Mouse (Mus musculus) heart, embryonic 10.5 days (tissue): ENCODE data around the gene C2cd2l. TPM values are rescaled to one million over a fixed set of nuclear protein-coding genes. Genes with fewer than 3 reads are reported as not detected.

Experiments used
- DNase-seq: peaks from one replicate; pipeline ENCODE4 v3.0.0-alpha.2; 2017; ENCODE audit warnings: low spot score
- H3K27ac ChIP-seq: fragments of 300-500 bp; sonication (generic); 2 replicates; pipeline ENCODE4 v1.5.1; 2016; ENCODE audit warnings: mild to moderate bottlenecking
- H3K27me3 ChIP-seq: fragments of 300-500 bp; sonication (generic); 2 replicates; pipeline ENCODE4 v1.6.1; 2016; ENCODE audit warnings: mild to moderate bottlenecking; ENCODE audit not compliant: poor library complexity, insufficient read depth, severe bottlenecking
- H3K36me3 ChIP-seq: fragments of 300-500 bp; sonication (generic); 2 replicates; pipeline ENCODE4 v1.6.1; 2016; ENCODE audit warnings: mild to moderate bottlenecking, moderate library complexity
- H3K4me1 ChIP-seq: fragments of 300-500 bp; sonication (generic); 2 replicates; pipeline ENCODE4 v1.6.1; 2016; ENCODE audit warnings: mild to moderate bottlenecking
- H3K4me3 ChIP-seq: fragments of 300-500 bp; sonication (generic); 2 replicates; pipeline ENCODE4 v1.5.1; 2016; ENCODE audit warnings: mild to moderate bottlenecking, moderate library complexity
- H3K9me3 ChIP-seq: fragments of 300-500 bp; sonication (generic); 2 replicates; pipeline ENCODE4 v1.6.1; 2016; ENCODE audit warnings: mild to moderate bottlenecking, moderate library complexity
- WGBS: fragments of 180-500 bp; shearing (Covaris S2); methylation state at CpG from one replicate; pipeline ENCODE4 v1.1.7; 2016; 5-methylcytosine and 5-hydroxymethylcytosine counted together
- polyA plus RNA-seq: library from polyadenylated mRNA; unstranded; fragments of >200 nt; fragmentation: Nextera tagmentation; extraction: Ambion mirVana; gene quantifications from 2 replicates; pipeline ENCODE4 v1.2.1, GENCODE M21; 2016

Gene C2cd2l
- polyA plus RNA-seq, 1 experiment from 2014 or later, result 6.9 TPM

- peaks cover 20% of the 10 kb centered on the region for H3K4me1 ChIP-seq
- peaks cover 72% of the 10 kb centered on the region for H3K36me3 ChIP-seq
- H3K4me3 ChIP-seq, result no peak overlapping the region
- no peak overlapping the region for H3K27ac ChIP-seq
- no peaks in the 10 kb centered on the region for H3K9me3 ChIP-seq
- 67% methylated on average over 3 of the region's 3 CpGs for WGBS
- DNase-seq, result no peak
- H3K27me3 ChIP-seq, result peaks cover 22% of the 10 kb centered on the region; the same call in 1 of the 2 replicates
These were observed 27.6 kb downstream of the C2cd2l start for GRCm38 (mm10) chr9:44292490-44292889.

DNA sequence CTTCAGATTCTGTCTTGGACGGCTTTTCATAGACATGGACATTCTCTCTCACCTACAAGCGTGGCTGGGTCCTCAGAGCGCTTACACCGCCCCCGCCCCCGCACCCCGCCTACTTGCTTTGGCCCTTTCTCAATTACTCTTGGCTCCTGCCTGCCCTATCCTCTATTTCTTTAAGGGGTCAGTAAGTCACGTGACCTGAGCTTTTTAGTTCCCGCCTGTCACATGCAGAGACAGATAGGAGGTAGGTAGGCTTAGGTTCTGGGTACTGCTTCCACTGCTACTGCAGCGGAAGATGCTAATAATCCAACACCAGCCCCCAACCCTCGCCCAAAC is 31.2 kb downstream of the C2cd2l start:
- Histone ChIP-seq H3K36me3 (peaks cover 40% of the 10 kb centered on the region), H3K4me3 (peak overlapping the region; percentile 70), H3K9me3 (no peaks in the 10 kb centered on the region), H3K27ac (peak overlapping the region; percentile 75; the same call in 1 of the 2 replicates), H3K27me3 (peaks cover 47% of the 10 kb centered on the region), H3K4me1 (peaks cover 29% of the 10 kb centered on the region)
- DNase-seq, result peak; percentile 83
- WGBS, result 5% methylated on average over 11 of the region's 11 CpGs

DNA sequence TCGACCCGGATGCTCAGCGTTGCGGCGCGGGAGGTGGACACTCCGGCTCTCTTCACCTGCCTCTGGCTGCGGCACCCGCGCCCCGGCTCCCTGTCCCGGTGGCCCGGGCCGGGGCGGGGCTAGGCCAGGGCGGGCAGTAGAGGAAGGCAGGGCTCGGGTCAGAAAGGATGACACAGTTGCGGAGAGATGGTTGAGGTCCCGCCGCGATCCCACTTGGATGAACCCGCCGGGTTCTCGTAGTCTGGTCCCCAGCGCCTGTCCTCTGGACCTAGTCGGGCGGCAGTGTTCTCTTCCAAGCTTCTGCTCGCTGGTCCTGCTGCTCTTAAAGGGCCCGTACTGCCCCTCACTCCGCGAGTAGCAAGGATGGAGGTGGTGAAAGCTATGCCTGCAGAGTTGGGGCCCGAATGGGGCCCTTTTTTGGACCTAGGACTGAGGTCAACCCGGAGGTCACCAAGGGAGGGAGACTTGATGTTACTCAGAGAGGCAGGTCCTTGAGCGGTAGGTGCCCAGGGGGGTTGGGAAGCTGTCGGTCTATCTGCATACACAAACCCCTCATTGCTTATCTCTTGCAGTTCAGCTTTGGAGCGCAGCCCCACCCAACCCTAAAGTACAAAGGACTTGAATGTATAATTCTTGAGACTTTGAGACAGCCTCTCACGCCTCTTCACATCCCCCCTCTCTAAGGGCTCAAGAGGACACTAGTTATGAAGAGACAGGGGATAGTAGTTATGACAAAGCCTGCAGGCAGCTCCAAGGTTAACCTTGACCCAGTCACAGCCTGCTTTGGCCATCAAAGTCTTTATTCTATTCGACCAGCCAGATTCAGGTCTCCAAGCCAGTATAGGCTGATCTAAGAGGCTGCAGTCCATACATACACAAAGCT is 31.8 kb downstream of the C2cd2l start, which contains the start of gene Abcg4:
Gene Abcg4, minus strand, starts transcription at position 540 of the 883 bp plus-strand sequence.
- DNase-seq, result peak; percentile 93
- Histone ChIP-seq H3K36me3 (peaks cover 34% of the 10 kb centered on the region), H3K9me3 (no peaks in the 10 kb centered on the region), H3K4me1 (peaks cover 30% of the 10 kb centered on the region), H3K27ac (peak within 1 kb of the TSS; percentile 75), H3K27me3 (peaks cover 47% of the 10 kb centered on the region), H3K4me3 (peak within 1 kb of the TSS; percentile 70)
- WGBS, result under 1% methylated on average over 38 of the region's 38 CpGs

DNA sequence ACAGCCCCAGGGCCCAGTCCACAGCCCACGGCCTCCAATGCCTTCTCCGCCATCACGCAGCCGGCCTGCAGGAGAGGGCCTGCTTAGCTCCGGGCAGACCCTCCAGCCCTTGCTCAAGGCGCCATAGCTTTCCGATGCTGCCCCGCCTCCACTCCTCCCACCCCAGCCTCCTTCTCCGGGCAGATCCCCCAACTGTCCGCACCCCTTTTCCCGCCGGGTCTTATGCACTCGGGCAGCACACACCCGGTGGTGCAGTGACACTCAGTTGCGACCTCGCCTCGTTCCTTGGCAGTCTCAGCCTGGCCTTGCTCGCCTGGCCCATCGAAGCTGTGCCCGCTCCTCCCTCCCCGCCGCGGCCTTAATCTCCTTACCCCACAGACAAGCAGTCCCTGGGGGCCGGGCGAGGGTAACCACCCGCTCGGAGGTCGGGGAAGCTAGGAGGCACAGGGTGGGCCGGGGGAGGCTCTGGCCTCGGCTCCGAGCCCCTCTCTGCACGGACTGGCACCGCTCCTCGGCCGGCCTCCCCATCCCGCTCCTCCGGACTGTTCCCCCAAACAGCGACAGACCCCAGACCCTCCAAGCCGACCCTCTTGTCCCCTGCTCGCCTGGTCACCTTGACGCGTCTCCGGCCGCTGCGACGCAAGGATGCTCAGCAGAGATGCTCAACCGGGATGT is 32.5 kb downstream of the C2cd2l start:
- H3K27ac ChIP-seq, result peak overlapping the region; percentile 75
- peaks cover 26% of the 10 kb centered on the region for H3K36me3 ChIP-seq
- no peaks in the 10 kb centered on the region for H3K9me3 ChIP-seq
- peak overlapping the region; percentile 70 for H3K4me3 ChIP-seq
- H3K4me1 ChIP-seq, result peaks cover 35% of the 10 kb centered on the region
- 1% methylated on average over 47 of the region's 47 CpGs for WGBS
- peak; percentile 79 for DNase-seq
- peaks cover 47% of the 10 kb centered on the region for H3K27me3 ChIP-seq

GRCm38 (mm10) chr9:44287003-44287400 is 33.1 kb downstream of the C2cd2l start:
- H3K27me3 ChIP-seq, result peaks cover 47% of the 10 kb centered on the region
- WGBS, result 8% methylated on average over 11 of the region's 11 CpGs
- H3K27ac ChIP-seq, result peak overlapping the region; percentile 75
- peaks cover 35% of the 10 kb centered on the region for H3K4me1 ChIP-seq
- DNase-seq, result peak; percentile 78
- peaks cover 21% of the 10 kb centered on the region for H3K36me3 ChIP-seq
- no peaks in the 10 kb centered on the region for H3K9me3 ChIP-seq
- H3K4me3 ChIP-seq, result peak overlapping the region; percentile 70

DNA sequence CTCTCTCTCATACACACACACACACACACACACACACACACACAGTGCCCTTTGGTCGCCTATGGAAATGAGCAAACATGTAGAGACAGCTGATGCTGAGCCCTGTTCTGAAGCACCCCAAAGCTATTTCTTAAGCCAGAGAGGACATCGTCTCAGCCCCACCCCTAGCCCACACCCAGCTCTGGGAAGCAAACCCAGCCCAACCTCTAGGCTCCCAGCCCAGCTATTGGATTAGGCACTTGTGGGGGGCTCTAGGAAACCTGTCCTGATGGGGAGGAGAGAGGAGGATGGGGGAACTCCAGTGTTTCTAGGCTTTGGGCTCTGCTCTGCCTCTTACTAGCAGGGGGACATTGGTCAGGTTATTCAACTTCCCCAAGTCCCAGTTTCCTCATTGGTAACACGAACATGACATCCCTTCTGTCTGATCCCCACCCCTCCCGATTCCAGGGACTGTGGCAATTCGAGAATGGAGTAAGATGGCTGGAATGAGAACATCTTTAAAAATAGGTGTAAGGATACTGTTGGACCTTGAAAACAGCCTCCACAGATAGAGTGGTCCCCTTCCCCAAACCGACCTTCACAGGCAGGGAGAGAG is 33.7 kb downstream of the C2cd2l start:
- peaks cover 35% of the 10 kb centered on the region for H3K4me1 ChIP-seq
- DNase-seq, result no peak
- H3K9me3 ChIP-seq, result no peaks in the 10 kb centered on the region
- H3K27ac ChIP-seq, result 0 out of 2 replicates have a peak overlapping the region, but pooled peaks have one; percentile 75
- WGBS, result 9% methylated on average over 6 of the region's 6 CpGs
- H3K4me3 ChIP-seq, result peak overlapping the region; percentile 70; the same call in 1 of the 2 replicates
- peaks cover 51% of the 10 kb centered on the region for H3K27me3 ChIP-seq
- peaks cover 14% of the 10 kb centered on the region for H3K36me3 ChIP-seq

- Histone ChIP-seq H3K36me3 (peaks cover 9% of the 10 kb centered on the region; the same call in 1 of the 2 replicates), H3K9me3 (no peaks in the 10 kb centered on the region), H3K4me3 (no peak overlapping the region), H3K27ac (no peak overlapping the region), H3K27me3 (peaks cover 40% of the 10 kb centered on the region), H3K4me1 (peaks cover 22% of the 10 kb centered on the region)
- DNase-seq, result no peak
- WGBS, result 45% methylated on average over 5 of the region's 5 CpGs
These were observed 36.9 kb downstream of the C2cd2l start for GRCm38 (mm10) chr9:44283183-44283582.

DNA sequence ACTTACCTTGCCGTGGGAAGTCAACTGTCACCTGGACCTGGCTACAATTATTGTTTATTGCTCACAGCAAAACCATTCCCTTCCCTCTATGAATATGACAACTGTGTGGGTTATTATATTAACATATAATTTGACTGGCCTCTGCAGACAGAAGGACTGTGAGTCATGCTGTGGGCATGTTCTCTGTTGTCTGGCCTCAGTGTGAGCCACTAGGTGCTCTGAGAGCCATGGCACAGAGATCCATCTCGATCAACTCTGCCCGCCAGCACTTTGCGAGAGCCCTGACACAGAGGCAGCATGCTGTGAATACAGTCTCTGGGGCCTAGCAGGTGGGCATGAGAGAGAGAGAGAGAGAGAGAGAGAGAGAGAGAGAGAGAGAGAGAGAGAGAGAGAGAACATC is 50.1 kb downstream of the C2cd2l start:
- Histone ChIP-seq H3K4me3 (no peak overlapping the region), H3K9me3 (no peaks in the 10 kb centered on the region), H3K36me3 (0 out of 2 replicates have a peak, but pooled peaks cover 3% of the 10 kb centered on the region), H3K4me1 (peaks cover 18% of the 10 kb centered on the region), H3K27me3 (peaks cover 18% of the 10 kb centered on the region; the same call in 1 of the 2 replicates), H3K27ac (no peak overlapping the region)
- no peak for DNase-seq
- 89% methylated on average over 4 of the region's 4 CpGs for WGBS

- WGBS, result 81% methylated on average over 3 of the region's 3 CpGs
- H3K4me1 ChIP-seq, result peaks cover 18% of the 10 kb centered on the region
- H3K27me3 ChIP-seq, result peaks cover 13% of the 10 kb centered on the region; the same call in 1 of the 2 replicates
- H3K27ac ChIP-seq, result no peak overlapping the region
- no peak for DNase-seq
- no peak overlapping the region for H3K4me3 ChIP-seq
- no peaks in the 10 kb centered on the region for H3K9me3 ChIP-seq
- 0 out of 2 replicates have a peak, but pooled peaks cover 2% of the 10 kb centered on the region for H3K36me3 ChIP-seq
These were observed 51.0 kb downstream of the C2cd2l start for GRCm38 (mm10) chr9:44269077-44269476.

DNA sequence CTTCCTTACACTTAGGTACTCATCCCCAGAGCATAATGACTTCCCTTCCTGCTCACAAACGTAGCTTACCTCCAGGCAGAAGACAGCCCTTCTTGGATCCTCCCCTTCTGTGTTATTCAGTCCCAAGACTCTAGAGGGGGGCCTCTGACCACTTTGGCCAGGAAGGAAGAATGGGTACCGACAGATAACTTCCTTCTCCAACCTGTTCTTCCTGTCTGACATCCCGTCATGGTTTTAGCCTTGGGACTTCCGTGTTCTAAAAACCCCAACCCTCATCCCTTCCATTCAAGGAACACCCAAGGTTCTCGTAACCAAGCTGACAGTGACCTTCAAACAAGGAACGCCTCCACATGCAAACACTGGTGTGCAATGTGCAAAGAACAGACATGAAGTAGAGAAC is 51.7 kb downstream of the C2cd2l start, which contains the start of gene Nlrx1:
Gene Nlrx1, minus strand, starts transcription at position 168 of the 400 bp plus-strand sequence.
- H3K4me1 ChIP-seq, result peaks cover 18% of the 10 kb centered on the region
- WGBS, result 68% methylated on average over 6 of the region's 6 CpGs
- peak within 1 kb of the TSS; percentile 94 for H3K27ac ChIP-seq
- no peaks in the 10 kb centered on the region for H3K9me3 ChIP-seq
- H3K4me3 ChIP-seq, result peak within 1 kb of the TSS; percentile 72
- peaks cover 13% of the 10 kb centered on the region; the same call in 1 of the 2 replicates for H3K27me3 ChIP-seq
- no peak for DNase-seq
- H3K36me3 ChIP-seq, result no peaks in the 10 kb centered on the region

- peak overlapping the region; percentile 94 for H3K27ac ChIP-seq
- peaks cover 11% of the 10 kb centered on the region; the same call in 1 of the 2 replicates for H3K27me3 ChIP-seq
- no peaks in the 10 kb centered on the region for H3K36me3 ChIP-seq
- H3K4me3 ChIP-seq, result peak overlapping the region; percentile 72
- DNase-seq, result peak; percentile 92
- WGBS, result 4% methylated on average over 28 of the region's 28 CpGs
- H3K9me3 ChIP-seq, result no peaks in the 10 kb centered on the region
- H3K4me1 ChIP-seq, result peaks cover 18% of the 10 kb centered on the region
These were observed 52.1 kb downstream of the C2cd2l start for GRCm38 (mm10) chr9:44268027-44268360.

DNA sequence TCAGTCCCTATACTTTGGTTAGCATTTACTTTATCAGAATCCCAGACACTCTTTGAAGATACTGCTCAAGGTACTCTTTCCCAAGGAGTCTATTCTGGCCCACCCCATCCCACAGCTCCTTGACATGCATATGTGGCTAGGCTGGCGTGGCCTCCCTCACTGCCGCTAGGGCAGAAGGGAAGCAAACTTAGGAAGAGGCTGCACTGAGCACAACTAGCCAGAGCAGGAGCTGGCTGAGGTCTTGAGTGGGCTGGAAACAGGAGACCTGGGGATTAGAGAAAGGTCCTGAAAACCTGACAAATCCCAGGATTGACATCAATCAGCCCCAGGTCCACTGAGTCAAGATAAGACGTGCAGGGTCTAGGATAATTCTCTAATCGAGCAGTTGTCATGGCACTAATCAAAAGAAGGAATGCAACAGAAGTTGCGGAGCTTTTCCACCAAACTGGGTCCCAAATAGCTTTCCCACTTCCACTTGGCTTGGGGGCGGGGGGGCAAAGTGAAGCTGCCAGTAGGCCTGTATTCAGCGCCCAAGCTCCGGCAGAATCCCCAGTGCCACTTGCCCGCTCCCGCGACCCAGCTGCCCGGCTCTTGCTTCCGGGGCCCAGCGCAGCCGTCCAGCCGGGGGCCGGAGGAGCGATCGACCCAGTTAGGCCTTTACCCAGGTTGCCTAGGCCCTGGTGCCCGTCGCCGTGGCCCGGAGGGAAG is 52.6 kb downstream of the C2cd2l start:
- H3K27ac ChIP-seq, result peak overlapping the region; percentile 94
- 7% methylated on average over 23 of the region's 23 CpGs for WGBS
- peak overlapping the region; percentile 72 for H3K4me3 ChIP-seq
- DNase-seq, result no peak
- H3K9me3 ChIP-seq, result no peaks in the 10 kb centered on the region
- no peaks in the 10 kb centered on the region for H3K36me3 ChIP-seq
- H3K27me3 ChIP-seq, result peaks cover 14% of the 10 kb centered on the region; the same call in 1 of the 2 replicates
- H3K4me1 ChIP-seq, result peaks cover 18% of the 10 kb centered on the region
